Mouse (Mus musculus) olfactory bulb, adult 2 months (tissue): ENCODE measurements at regions not wholly inside any gene's neighbourhood (a gene's known extent, or its start where the extent isn't known, plus 50 kb on each side); places are given as distances from the start of the nearest gene placed in this dataset.

Experiments used
- CTCF ChIP-seq: fragments of 200-500 bp; IDR thresholded peaks from 2 replicates; pipeline ENCODE4 v1.5.1; 2012; ENCODE audit warnings: low read depth, mild to moderate bottlenecking, low read length, moderate library complexity; ENCODE audit not compliant: insufficient read depth
- POLR2A ChIP-seq: fragments of 200-500 bp; IDR thresholded peaks from 2 replicates; pipeline ENCODE4 v1.6.1; 2012; ENCODE audit warnings: mild to moderate bottlenecking, low read depth, low read length, moderate library complexity; ENCODE audit not compliant: insufficient read depth

- no peak for TF ChIP-seq CTCF
- TF ChIP-seq POLR2A: no peak
Observed at GRCm38 (mm10) chr2:74093494-74093893, 182.4 kb upstream of the Atp5g3 start.
